In the genomic region with DNA sequence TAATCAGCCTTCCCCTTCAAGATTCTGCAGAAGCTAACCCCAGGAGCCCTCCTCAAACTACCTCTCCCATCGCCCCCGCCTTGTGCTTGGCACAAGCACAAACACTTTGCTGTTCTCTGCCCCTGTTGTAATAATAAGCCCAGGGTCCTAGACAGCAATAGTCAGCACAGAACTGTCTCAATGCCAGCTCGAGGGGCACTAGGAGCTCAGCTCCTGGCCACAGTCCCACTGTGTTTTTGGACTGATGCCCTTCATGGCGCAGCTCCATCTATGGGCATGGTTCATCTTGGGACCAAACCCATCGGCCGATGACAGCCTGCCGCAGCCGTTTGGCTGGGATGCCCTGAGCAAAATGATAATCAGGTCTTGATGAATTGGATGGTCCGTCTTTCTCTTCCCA, we compare ENCODE assay signal across 7 mouse cellular contexts.
DNase-seq lines count a peak whose midpoint lies in the region; ATAC-seq and TF ChIP-seq lines count a peak whose summit lies in the region.

No protein-coding gene starts in this region.

- H3K27ac ChIP-seq in lung, embryonic 14.5 days (ENCODE audit: low read depth): 0 out of 2 replicates have a peak overlapping the region, but pooled peaks have one; percentile 15
- H3K27ac ChIP-seq in liver, embryonic 12.5 days: no peak overlapping the region

- peak overlapping the region; percentile 2; the same call in 1 of the 2 replicates for H3K4me2 ChIP-seq in lung, embryonic 14.5 days
- no peak overlapping the region for H3K4me2 ChIP-seq in liver, embryonic 12.5 days

- ATAC-seq in lung, embryonic 14.5 days (ENCODE audit: insufficient read depth): peak; percentile 60
- ATAC-seq in liver, embryonic 12.5 days: no peak

- intact Hi-C loops in left cerebral cortex, postnatal 10 days (cut with DNase I): no loop called here

- peaks cover 7% of the 10 kb centered on the region; the same call in 1 of the 2 replicates for H3K4me1 ChIP-seq in lung, embryonic 14.5 days (ENCODE audit: insufficient read depth)
- H3K4me1 ChIP-seq in liver, embryonic 12.5 days: no peaks in the 10 kb centered on the region

- 53% methylated on average over 9 of the region's 9 CpGs for WGBS in lung, embryonic 14.5 days
- WGBS in liver, embryonic 12.5 days (ENCODE audit: insufficient replicate concordance): 77% methylated on average over 9 of the region's 9 CpGs

- no peak overlapping the region for H3K9ac ChIP-seq in lung, embryonic 14.5 days
- no peak overlapping the region for H3K9ac ChIP-seq in liver, embryonic 12.5 days

- no peaks in the 10 kb centered on the region for H3K36me3 ChIP-seq in lung, embryonic 14.5 days (ENCODE audit: insufficient read depth)
- no peaks in the 10 kb centered on the region for H3K36me3 ChIP-seq in liver, embryonic 12.5 days

- H3K4me3 ChIP-seq in lung, embryonic 14.5 days (ENCODE audit: low read depth, low read length): no peak overlapping the region
- H3K4me3 ChIP-seq in liver, embryonic 12.5 days: no peak overlapping the region

- H3K9me3 ChIP-seq in lung, embryonic 14.5 days (ENCODE audit: low read depth, low read length): no peaks in the 10 kb centered on the region
- no peaks in the 10 kb centered on the region for H3K9me3 ChIP-seq in liver, embryonic 12.5 days (replicated peaks)

- peak; percentile 66 for DNase-seq in lung, embryonic 14.5 days
- no peak for DNase-seq in lung, postnatal 36 days
- peak; percentile 7 for DNase-seq in cerebellum, adult 8-10 months
- peak; percentile 17 to 40 for DNase-seq in frontal cortex, postnatal 36 days (ENCODE audit: low spot score in 2 of 2)
- peak; percentile 38 to 57 for DNase-seq in left cerebral cortex, postnatal 10 days (ENCODE audit: extremely low spot score in 1 of 2, low spot score in 2 of 2)
- peak; percentile 1 for DNase-seq in skeletal muscle tissue, adult 2 months (ENCODE audit: low read depth, low spot score)

- no peak for TF ChIP-seq CTCF in lung, embryonic 14.5 days (IDR thresholded peaks at IDR 0.05; ENCODE audit: low read depth)

- H3K27me3 ChIP-seq in lung, embryonic 14.5 days (ENCODE audit: insufficient read depth, low read length): no peaks in the 10 kb centered on the region
- H3K27me3 ChIP-seq in liver, embryonic 12.5 days (replicated peaks): no peaks in the 10 kb centered on the region
